Mouse (Mus musculus) embryonic facial prominence, embryonic 12.5 days (tissue): Measurements from ENCODE around the gene Mad2l1bp. TPM values are rescaled to one million over a fixed set of nuclear protein-coding genes. Genes with fewer than 3 reads are reported as not detected.
A peak's percentile ranks its signal among the peaks of the same experiment; 100 is the strongest.

ENCODE experiments used
- ATAC-seq: fragments of 200-750 bp; cut with Nextera tagmentation; 2 replicates; pipeline ENCODE4 v1.8.0; 2017; ENCODE audit not compliant: insufficient number of reproducible peaks, insufficient read depth, low FRiP score, low TSS enrichment
- H3K27ac ChIP-seq: fragments of 300-500 bp; sonication (generic); 2 replicates; pipeline ENCODE4 v1.5.1; 2016; ENCODE audit warnings: mild to moderate bottlenecking
- H3K27me3 ChIP-seq: fragments of 300-500 bp; sonication (generic); 2 replicates; pipeline ENCODE4 v1.6.1; 2016; ENCODE audit warnings: mild to moderate bottlenecking, moderate library complexity
- H3K36me3 ChIP-seq: fragments of 300-500 bp; sonication (generic); 2 replicates; pipeline ENCODE4 v1.6.1; 2016; ENCODE audit warnings: mild to moderate bottlenecking
- H3K4me1 ChIP-seq: fragments of 300-500 bp; sonication (generic); 2 replicates; pipeline ENCODE4 v1.6.1; 2016
- H3K4me2 ChIP-seq: fragments of 300-500 bp; sonication (generic); replicated peaks from 2 replicates; pipeline ENCODE4 v1.6.1; 2016; ENCODE audit warnings: mild to moderate bottlenecking, moderate library complexity
- H3K4me3 ChIP-seq: fragments of 300-500 bp; sonication (generic); 2 replicates; pipeline ENCODE4 v1.5.1; 2016; ENCODE audit warnings: mild to moderate bottlenecking
- H3K9ac ChIP-seq: fragments of 300-500 bp; sonication (generic); 2 replicates; pipeline ENCODE4 v1.6.1; 2016; ENCODE audit warnings: mild to moderate bottlenecking, moderate library complexity
- H3K9me3 ChIP-seq: fragments of 300-500 bp; sonication (generic); 2 replicates; pipeline ENCODE4 v1.6.1; 2016; ENCODE audit warnings: mild to moderate bottlenecking, moderate library complexity
- WGBS: fragments of 180-500 bp; shearing (Covaris S2); methylation state at CpG from one replicate; pipeline ENCODE4 v1.1.7; 2016; 5-methylcytosine and 5-hydroxymethylcytosine counted together
- polyA plus RNA-seq: library from polyadenylated mRNA; unstranded; fragments of >200 nt; fragmentation: Nextera tagmentation; extraction: Ambion mirVana; gene quantifications from 2 replicates; pipeline ENCODE4 v1.2.1, GENCODE M21; 2016

Mad2l1bp gene
- 33.0 and 33.7 TPM in 2 replicates for polyA plus RNA-seq

DNA sequence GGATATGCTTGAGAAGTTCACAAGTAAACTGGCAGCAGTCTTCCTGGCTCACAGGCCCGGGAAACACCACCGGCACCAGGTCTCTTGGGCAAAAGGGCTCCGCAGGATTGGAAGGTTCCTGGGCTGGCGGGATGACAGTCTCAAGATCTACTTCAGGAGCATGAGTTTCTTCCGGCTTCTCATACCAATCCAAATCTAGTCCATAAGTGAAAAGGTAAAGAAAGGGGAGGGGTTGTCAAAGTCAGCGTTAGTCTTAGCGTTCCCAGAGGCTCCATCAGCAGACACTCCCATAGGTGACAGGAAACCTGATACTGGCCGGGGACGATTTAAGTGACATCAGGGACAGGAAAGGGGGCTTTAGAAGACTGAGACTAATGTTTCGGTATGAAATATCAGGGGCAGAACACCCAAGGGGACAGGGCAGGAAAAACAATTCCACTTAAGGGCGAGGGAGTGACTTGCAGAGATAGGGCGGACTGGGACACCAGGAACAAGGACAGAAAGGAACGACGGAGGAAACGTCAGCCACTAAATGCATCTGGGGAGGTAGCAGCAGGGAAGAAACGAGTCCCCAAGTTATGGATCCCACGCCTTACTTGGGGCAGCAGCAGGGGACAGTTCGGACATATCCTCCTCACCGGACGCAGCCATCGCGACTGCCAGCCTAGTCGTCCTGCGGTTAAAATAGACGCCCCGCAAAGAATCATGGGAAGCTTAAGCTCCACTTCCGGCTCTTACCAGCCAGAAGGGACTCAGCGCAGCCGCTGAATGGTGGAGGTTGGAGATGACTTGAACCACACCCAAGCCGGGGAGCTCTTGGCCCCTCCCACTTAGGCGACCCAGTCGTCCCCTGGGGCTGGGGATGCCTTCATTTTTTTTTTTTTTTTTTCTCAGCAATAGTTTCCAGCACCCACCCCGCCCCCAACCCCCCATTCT lies at the start of gene Mad2l1bp:
TSS of gene Mad2l1bp (minus strand) at position 707 of the 936 bp plus-strand sequence.
- Histone ChIP-seq H3K9me3 (no peaks in the 10 kb centered on the region), H3K4me3 (peak within 1 kb of the TSS; percentile 64), H3K9ac (peak within 1 kb of the TSS; percentile 73), H3K4me2 (peak within 1 kb of the TSS; percentile 95), H3K4me1 (peaks cover 8% of the 10 kb centered on the region; the same call in 1 of the 2 replicates), H3K27me3 (no peaks in the 10 kb centered on the region), H3K27ac (peak within 1 kb of the TSS; percentile 69), H3K36me3 (peaks cover 16% of the 10 kb centered on the region)
- WGBS, result 4% methylated on average over 33 of the region's 33 CpGs
- ATAC-seq, result peak; percentile 76

DNA sequence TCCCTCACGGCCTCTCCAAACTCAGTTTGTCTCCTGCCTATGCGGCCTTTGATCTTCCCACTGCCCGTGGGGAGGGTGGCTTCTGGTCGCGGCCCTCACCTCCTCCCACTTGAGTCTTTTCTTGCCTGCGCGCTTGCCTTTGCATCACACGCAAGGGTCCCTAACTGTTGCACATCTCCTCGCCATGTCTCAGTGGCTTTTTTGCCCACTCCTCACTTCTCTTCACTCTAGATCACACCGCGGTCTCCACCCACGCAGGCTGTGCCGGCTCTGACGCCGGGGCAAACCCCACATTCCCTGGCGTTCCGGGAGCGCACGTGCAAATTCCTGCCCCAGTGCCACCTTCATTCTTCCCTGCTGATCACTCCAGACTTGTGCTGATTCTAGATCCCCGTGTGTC lies 49.7 kb upstream of the Mad2l1bp start:
- Histone ChIP-seq H3K36me3 (peaks cover 35% of the 10 kb centered on the region), H3K9ac (peak overlapping the region; percentile 93), H3K4me1 (peaks cover 22% of the 10 kb centered on the region), H3K4me3 (peak overlapping the region; percentile 88), H3K27ac (peak overlapping the region; percentile 82), H3K4me2 (peak overlapping the region; percentile 88), H3K27me3 (no peaks in the 10 kb centered on the region), H3K9me3 (no peaks in the 10 kb centered on the region)
- ATAC-seq, result peak; percentile 28; the same call in 1 of the 2 replicates
- WGBS, result under 1% methylated on average over 20 of the region's 20 CpGs

DNA sequence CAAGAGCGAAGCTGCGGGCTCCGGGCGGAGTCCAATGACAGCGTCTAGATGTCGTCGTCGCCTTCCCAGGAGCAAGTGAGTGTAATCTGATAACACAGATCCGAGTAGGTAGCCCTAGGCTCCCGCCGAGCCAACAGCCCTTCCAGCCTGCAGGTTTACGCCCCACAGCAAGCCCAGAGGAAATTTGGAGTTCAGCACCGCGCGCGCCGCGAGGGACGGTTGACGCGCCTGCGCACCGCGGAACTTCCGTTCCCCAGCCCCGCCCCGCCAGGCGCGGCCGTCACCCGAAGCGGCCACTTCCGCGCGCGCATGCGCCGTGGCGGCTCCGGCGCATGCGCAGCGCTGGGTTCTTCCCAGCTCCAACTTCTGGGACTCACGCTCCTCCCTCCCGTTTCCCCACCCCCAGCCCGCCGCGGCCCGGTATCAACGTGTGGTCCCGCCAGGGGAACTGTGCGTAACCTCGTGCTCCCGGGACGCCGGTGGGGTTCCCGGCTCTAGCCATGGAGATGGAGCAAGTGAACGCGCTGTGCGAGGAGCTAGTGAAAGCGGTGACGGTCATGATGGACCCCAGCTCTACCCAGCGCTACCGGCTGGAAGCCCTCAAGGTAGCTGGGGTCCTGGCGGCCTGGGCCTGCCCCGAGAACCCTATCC lies 49.2 kb upstream of the Mad2l1bp start, which contains the start of the genes Polh and Xpo5:
TSS of gene Polh (minus strand) at position 225 of the 651 bp plus-strand sequence.
TSS of gene Xpo5 (plus strand) at position 362 of the 651 bp plus-strand sequence.
- peak within 1 kb of the TSS; percentile 93 for H3K9ac ChIP-seq
- peak; percentile 92 for ATAC-seq
- H3K4me2 ChIP-seq, result peak within 1 kb of the TSS; percentile 88
- WGBS, result under 1% methylated on average over 66 of the region's 66 CpGs
- H3K4me1 ChIP-seq, result peaks cover 22% of the 10 kb centered on the region
- H3K4me3 ChIP-seq, result peak within 1 kb of the TSS; percentile 88
- no peaks in the 10 kb centered on the region for H3K9me3 ChIP-seq
- peaks cover 35% of the 10 kb centered on the region for H3K36me3 ChIP-seq
- H3K27ac ChIP-seq, result peak within 1 kb of the TSS; percentile 82
- H3K27me3 ChIP-seq, result no peaks in the 10 kb centered on the region

DNA sequence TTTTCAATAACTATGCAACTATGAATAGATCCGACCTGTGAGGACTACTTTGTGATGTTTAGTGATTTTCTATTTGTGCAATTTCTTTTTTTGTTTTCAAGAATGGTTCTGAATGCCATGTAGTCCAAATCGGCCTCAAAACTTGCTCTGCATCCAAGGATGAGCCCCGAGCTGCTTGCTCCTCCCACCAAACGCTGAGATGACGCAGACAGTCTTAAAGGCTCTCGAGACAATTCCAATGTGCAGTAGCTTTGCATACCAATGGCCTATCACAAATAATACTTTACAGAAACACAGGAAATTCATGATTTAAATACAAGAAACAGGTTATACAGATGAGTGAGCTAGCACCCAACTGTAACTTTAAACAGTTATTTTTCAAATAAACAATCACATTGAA lies 47.8 kb upstream of the Mad2l1bp start:
- no peaks in the 10 kb centered on the region for H3K27me3 ChIP-seq
- H3K4me3 ChIP-seq, result peak overlapping the region; percentile 88; the same call in 1 of the 2 replicates
- H3K36me3 ChIP-seq, result peaks cover 35% of the 10 kb centered on the region
- 72% methylated on average over 6 of the region's 6 CpGs for WGBS
- H3K9me3 ChIP-seq, result no peaks in the 10 kb centered on the region
- ATAC-seq, result no peak
- peaks cover 22% of the 10 kb centered on the region for H3K4me1 ChIP-seq
- H3K4me2 ChIP-seq, result peak overlapping the region; percentile 88
- no peak overlapping the region for H3K27ac ChIP-seq
- H3K9ac ChIP-seq, result peak overlapping the region; percentile 93; the same call in 1 of the 2 replicates

DNA sequence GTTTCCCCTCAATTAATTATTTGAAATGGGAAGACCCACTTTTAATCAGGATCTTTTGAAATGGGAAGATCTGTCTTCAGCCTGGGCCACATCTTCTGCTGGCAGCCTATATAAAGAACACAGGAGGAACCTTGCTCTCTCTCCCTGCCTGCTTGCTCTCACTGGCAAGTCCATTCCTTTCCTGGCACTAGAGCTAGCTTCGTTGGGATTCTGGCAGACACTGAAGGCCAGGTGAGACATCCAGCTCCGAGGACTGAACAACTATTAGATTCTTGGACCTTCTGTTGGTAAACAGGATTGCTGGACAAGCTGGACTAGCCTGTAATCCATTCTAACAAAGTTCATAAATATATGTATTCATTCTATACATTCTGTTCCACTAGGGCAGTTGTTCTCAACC lies 35.5 kb upstream of the Mad2l1bp start:
- no peaks in the 10 kb centered on the region for H3K27me3 ChIP-seq
- no peak overlapping the region for H3K4me3 ChIP-seq
- peaks cover 80% of the 10 kb centered on the region for H3K36me3 ChIP-seq
- no peak for ATAC-seq
- H3K4me2 ChIP-seq, result no peak overlapping the region
- no peaks in the 10 kb centered on the region for H3K4me1 ChIP-seq
- no peak overlapping the region for H3K27ac ChIP-seq
- no peaks in the 10 kb centered on the region for H3K9me3 ChIP-seq
- WGBS, result 98% methylated on average over 2 of the region's 2 CpGs
- no peak overlapping the region for H3K9ac ChIP-seq

DNA sequence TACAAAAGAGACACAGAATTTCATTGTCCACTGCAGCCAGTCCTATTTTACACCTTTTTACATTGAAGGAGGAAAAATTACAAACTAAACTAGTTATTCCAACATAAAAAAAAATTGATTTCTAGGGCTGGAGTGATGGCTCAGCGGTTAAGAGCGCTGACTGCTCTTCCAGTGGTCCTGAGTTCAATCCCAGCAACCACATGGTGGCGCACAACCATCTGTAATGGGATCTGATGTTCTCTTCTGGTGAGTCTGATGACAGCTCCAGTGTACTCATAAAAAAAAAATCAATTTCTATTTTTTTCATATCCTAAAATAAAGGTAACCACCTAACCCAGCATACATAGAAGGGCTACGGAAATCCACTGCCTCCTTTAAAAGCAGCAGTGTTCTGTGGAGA lies 28.9 kb upstream of the Mad2l1bp start:
- no peak for ATAC-seq
- H3K27ac ChIP-seq, result no peak overlapping the region
- no peaks in the 10 kb centered on the region for H3K27me3 ChIP-seq
- 85% methylated on average over 4 of the region's 4 CpGs for WGBS
- H3K36me3 ChIP-seq, result peaks cover 86% of the 10 kb centered on the region
- no peaks in the 10 kb centered on the region for H3K9me3 ChIP-seq
- H3K4me1 ChIP-seq, result no peaks in the 10 kb centered on the region
- no peak overlapping the region for H3K4me3 ChIP-seq
- no peak overlapping the region for H3K9ac ChIP-seq
- H3K4me2 ChIP-seq, result no peak overlapping the region

DNA sequence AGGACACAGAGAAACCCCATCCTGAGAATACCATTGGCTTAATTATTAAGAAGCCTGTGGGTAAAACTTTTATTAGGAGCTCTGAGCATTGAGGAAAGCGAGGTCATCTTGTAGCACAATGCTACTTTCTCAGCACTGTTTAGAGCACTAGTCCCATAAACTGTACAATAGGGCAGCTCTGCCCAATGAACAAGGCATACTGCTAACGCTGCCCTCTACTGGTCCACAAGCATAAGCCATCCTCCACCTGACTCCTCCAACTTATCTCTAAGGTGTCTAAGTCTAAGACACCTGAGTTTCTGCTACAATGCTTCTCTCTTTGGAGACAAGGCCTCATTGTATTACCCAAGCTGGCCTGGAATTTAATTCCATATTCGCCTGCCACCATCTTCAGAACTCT lies 17.2 kb upstream of the Mad2l1bp start:
- peaks cover 78% of the 10 kb centered on the region for H3K36me3 ChIP-seq
- no peak overlapping the region for H3K27ac ChIP-seq
- H3K9ac ChIP-seq, result no peak overlapping the region
- H3K9me3 ChIP-seq, result no peaks in the 10 kb centered on the region
- no peak for ATAC-seq
- no peak overlapping the region for H3K4me2 ChIP-seq
- WGBS, result 73% methylated on average over 3 of the region's 3 CpGs
- H3K4me1 ChIP-seq, result no peaks in the 10 kb centered on the region
- no peak overlapping the region for H3K4me3 ChIP-seq
- no peaks in the 10 kb centered on the region for H3K27me3 ChIP-seq

DNA sequence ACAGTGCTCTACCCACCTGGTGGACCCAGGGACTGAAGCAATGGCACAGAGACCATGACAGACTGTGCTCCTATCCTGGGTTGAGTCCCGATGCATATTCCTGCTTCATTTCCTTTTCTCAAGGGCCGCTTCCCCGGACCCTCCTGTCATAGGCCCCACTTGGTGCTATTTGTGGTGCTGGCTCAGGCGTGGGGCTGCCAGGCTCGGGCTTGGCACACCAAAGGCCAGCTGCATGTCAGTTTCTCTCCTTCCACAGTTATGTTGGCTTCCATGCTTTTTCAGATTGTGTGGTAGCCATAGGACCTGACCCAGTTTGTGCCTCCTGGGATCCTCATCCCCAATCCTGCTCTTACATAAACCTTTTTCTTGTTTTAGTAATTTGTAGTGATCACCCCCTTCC lies 15.4 kb upstream of the Mad2l1bp start:
- Histone ChIP-seq H3K4me3 (no peak overlapping the region), H3K4me2 (no peak overlapping the region), H3K9me3 (no peaks in the 10 kb centered on the region), H3K4me1 (no peaks in the 10 kb centered on the region), H3K36me3 (peaks cover 91% of the 10 kb centered on the region), H3K27me3 (no peaks in the 10 kb centered on the region), H3K9ac (no peak overlapping the region), H3K27ac (no peak overlapping the region)
- no peak for ATAC-seq
- WGBS, result 85% methylated on average over 5 of the region's 5 CpGs

DNA sequence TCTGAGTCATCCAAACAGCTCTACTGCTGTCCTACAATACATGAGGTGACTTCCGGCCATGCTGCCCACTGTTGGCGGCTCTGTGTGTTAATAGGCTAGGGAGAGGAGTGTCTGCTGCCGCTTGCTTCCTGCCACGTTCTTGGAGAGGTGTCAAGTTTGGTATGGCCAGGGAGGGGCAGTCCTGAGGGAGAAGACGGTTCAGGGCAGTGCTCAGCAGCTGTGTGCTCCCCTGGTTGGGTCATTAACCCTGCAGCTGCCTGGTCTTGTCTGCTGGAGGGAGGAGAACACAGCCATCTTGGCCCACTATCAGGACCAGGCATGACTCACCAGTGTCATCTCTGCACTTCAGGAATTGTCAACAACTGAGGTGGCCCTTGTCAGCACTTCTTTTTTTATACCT lies 15.0 kb upstream of the Mad2l1bp start:
- Histone ChIP-seq H3K4me2 (no peak overlapping the region), H3K27ac (no peak overlapping the region), H3K4me3 (no peak overlapping the region), H3K4me1 (no peaks in the 10 kb centered on the region), H3K27me3 (no peaks in the 10 kb centered on the region), H3K36me3 (peaks cover 93% of the 10 kb centered on the region), H3K9me3 (no peaks in the 10 kb centered on the region), H3K9ac (no peak overlapping the region)
- 51% methylated on average over 5 of the region's 5 CpGs for WGBS
- no peak for ATAC-seq

DNA sequence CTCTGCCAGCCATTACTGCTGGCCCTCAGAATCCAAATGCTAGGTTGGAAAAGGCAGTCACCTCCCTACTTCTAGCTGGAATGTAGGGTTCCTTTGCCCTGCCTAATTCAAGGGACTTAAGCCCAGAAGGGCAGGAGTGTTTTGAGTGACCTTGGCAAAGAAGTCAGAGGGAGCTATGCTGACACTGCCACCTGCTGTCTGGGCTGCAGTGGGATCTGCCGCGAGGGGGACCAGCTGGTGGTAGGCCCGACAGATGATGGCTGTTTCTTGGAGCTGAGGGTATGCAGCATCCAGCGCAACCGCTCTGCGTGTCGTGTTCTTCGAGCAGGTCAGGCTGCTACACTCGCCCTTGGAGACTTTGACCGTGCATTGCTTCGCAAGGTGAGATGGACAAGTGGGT lies 13.7 kb upstream of the Mad2l1bp start:
- Histone ChIP-seq H3K27me3 (no peaks in the 10 kb centered on the region), H3K9me3 (no peaks in the 10 kb centered on the region), H3K9ac (no peak overlapping the region), H3K4me2 (no peak overlapping the region), H3K4me3 (no peak overlapping the region), H3K4me1 (peaks cover 9% of the 10 kb centered on the region; the same call in 1 of the 2 replicates), H3K36me3 (peaks cover 81% of the 10 kb centered on the region), H3K27ac (no peak overlapping the region)
- ATAC-seq, result no peak
- WGBS, result 88% methylated on average over 11 of the region's 11 CpGs

DNA sequence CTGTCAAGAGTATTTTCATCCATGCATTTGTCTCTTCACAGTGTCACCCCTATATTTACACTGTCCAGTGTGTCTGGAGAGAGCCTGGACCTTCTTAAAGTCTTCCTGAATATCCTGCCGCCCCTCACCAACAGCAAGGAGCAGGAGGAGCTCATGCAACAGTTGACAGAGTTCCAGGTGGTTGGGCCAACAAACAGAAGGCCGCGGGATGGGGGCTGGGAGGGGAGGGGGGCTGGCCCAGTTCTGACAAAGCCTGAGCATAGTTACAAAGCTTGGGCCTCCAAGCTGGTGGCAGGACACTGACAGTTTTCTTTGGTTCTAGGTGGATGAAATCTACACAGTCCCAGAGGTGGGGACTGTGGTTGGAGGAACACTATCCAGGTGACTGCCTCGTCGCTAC lies 12.9 kb upstream of the Mad2l1bp start:
- no peak for ATAC-seq
- no peak overlapping the region for H3K27ac ChIP-seq
- WGBS, result 86% methylated on average over 5 of the region's 5 CpGs
- H3K9me3 ChIP-seq, result no peaks in the 10 kb centered on the region
- no peak overlapping the region for H3K4me2 ChIP-seq
- no peak overlapping the region for H3K9ac ChIP-seq
- H3K4me3 ChIP-seq, result no peak overlapping the region
- no peaks in the 10 kb centered on the region for H3K27me3 ChIP-seq
- H3K36me3 ChIP-seq, result peaks cover 77% of the 10 kb centered on the region
- peaks cover 14% of the 10 kb centered on the region; the same call in 1 of the 2 replicates for H3K4me1 ChIP-seq
